Mouse (Mus musculus): ENCODE data around the gene Tbc1d2. TPM values are rescaled to one million over a fixed set of nuclear protein-coding genes. Genes with fewer than 3 reads are reported as not detected.
A peak's percentile ranks its signal among the peaks of the same experiment; 100 is the strongest.

The Tbc1d2 gene
- polyA plus RNA-seq, 1 experiment = 1.0 TPM

DNA sequence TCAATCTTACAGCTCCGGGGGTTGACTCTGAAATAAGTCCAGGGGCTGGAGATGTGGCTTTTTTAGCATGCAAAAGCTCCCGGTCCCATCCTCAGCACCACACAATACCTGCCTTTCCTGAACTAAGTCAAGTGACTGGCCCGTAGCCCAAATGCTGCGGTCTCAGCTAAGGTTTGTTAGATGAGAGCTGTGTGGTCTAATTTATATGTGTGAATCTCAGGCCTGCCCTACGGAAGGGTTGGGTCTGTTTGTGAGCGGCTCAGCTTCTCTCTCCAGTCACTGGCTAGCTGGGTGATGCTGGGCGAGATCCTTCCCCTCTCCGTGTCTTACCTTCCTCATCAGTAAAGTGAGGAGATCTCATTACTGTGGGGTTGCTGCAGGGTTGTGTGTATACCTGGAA, 81.8 kb downstream of the Tbc1d2 start:
- no peak for TF ChIP-seq POLR2A (IDR thresholded peaks at IDR 0.05; ENCODE audit: low read depth, low read length)
- no peak for TF ChIP-seq CTCF (IDR thresholded peaks at IDR 0.05; ENCODE audit: extremely low read depth, insufficient read depth, insufficient read length, insufficient replicate concordance)
- Histone ChIP-seq H3K27ac (ENCODE audit: insufficient read depth, low read length) (no peak overlapping the region), H3K36me3 (ENCODE audit: control insufficient read depth, insufficient read depth, low read length) (no peaks in the 10 kb centered on the region), H3K4me1 (ENCODE audit: control insufficient read depth, insufficient read depth, insufficient read length) (peaks cover 41% of the 10 kb centered on the region; the same call in 1 of the 2 replicates), H3K4me3 (ENCODE audit: extremely low read depth, insufficient read depth, insufficient read length) (no peak overlapping the region), H3K27me3 (ENCODE audit: control insufficient read depth, insufficient read depth, low read length) (no peaks in the 10 kb centered on the region)
- 88% methylated on average over 8 of the region's 8 CpGs for WGBS
- no peak for DNase-seq (ENCODE audit: low read depth in 1 of 2, low spot score in 2 of 2)

DNA sequence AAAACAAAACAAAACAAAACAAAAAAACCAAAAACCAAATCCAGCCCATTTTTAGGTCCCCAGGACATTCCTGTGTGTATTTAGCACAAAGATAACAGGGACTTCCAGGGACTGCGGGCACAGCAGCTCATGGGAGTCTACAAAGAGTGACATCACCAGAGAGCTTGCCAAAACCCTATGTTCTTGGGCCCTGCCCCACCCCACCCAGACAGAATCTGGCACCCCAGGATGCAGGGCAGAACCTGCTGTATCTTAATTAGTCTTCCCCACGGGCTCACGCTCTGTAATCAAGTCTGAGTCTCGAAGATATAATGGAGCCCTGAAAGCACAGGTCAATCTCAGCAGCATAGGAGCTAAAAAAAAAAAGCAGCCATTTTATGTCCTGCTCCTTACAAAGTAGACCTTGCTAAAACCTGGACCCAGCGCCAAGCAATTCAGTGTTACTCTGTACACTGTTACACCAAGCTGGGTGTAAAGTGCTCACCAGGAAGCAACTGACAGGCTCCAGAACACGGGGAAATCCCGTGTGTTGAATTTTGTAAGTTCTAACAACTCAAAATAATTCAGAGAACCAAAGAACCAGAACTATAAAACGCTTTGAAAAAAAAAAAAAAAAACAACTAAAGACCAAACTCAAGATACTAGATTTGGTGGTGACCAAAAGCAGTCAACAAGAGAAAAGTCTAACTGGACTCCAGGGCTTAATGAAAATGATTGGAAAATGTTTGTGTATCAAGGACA, 82.9 kb downstream of the Tbc1d2 start:
- Histone ChIP-seq H3K27ac (ENCODE audit: insufficient read depth, low read length) (0 out of 2 replicates have a peak overlapping the region, but pooled peaks have one; percentile 12), H3K4me3 (ENCODE audit: extremely low read depth, insufficient read depth, insufficient read length) (no peak overlapping the region), H3K36me3 (ENCODE audit: control insufficient read depth, insufficient read depth, low read length) (peaks cover 2% of the 10 kb centered on the region; the same call in 1 of the 2 replicates), H3K4me1 (ENCODE audit: control insufficient read depth, insufficient read depth, insufficient read length) (peaks cover 34% of the 10 kb centered on the region; the same call in 1 of the 2 replicates), H3K27me3 (ENCODE audit: control insufficient read depth, insufficient read depth, low read length) (no peaks in the 10 kb centered on the region)
- DNase-seq (ENCODE audit: low read depth in 1 of 2, low spot score in 2 of 2) = no peak
- TF ChIP-seq CTCF (IDR thresholded peaks at IDR 0.05; ENCODE audit: extremely low read depth, insufficient read depth, insufficient read length, insufficient replicate concordance) (no peak), POLR2A (IDR thresholded peaks at IDR 0.05; ENCODE audit: low read depth, low read length) (no peak)
- WGBS = 48% methylated on average over 8 of the region's 8 CpGs

DNA sequence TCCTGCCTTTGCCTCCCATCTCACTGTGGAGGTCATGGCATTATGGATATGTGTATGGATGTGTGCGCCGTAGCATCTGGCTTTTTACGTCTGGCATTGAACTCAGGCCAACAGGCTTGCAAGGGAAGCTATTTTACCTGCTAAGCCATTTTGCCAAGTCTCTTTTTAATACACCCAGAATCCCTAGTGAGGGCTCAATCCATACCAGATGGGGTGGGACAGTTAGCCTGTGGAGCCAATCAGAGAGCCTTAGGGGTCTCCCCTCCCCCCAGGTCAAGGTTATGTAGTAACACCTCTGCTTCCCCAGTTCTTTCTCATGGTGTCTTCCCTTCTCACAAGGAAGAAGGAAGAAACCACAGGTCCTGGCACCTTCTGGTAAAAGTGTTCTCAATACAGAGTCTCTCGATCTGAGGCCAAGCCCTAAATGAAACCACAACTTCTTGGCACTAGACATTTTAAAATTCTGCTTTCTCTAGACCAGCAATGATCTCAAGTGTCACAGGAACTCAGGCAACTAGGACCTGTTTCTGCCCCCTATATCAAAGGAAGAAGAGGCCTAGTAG, 84.5 kb downstream of the Tbc1d2 start:
- no peak for DNase-seq (ENCODE audit: low read depth in 1 of 2, low spot score in 2 of 2)
- TF ChIP-seq POLR2A (IDR thresholded peaks at IDR 0.05; ENCODE audit: low read depth, low read length) = no peak
- TF ChIP-seq CTCF (IDR thresholded peaks at IDR 0.05; ENCODE audit: extremely low read depth, insufficient read depth, insufficient read length, insufficient replicate concordance) = no peak
- 67% methylated on average over 4 of the region's 4 CpGs for WGBS
- Histone ChIP-seq H3K4me3 (ENCODE audit: extremely low read depth, insufficient read depth, insufficient read length) (no peak overlapping the region), H3K27ac (ENCODE audit: insufficient read depth, low read length) (peak overlapping the region; percentile 52), H3K36me3 (ENCODE audit: control insufficient read depth, insufficient read depth, low read length) (peaks cover 4% of the 10 kb centered on the region; the same call in 1 of the 2 replicates), H3K27me3 (ENCODE audit: control insufficient read depth, insufficient read depth, low read length) (no peaks in the 10 kb centered on the region), H3K4me1 (ENCODE audit: control insufficient read depth, insufficient read depth, insufficient read length) (peaks cover 34% of the 10 kb centered on the region; the same call in 1 of the 2 replicates)

DNA sequence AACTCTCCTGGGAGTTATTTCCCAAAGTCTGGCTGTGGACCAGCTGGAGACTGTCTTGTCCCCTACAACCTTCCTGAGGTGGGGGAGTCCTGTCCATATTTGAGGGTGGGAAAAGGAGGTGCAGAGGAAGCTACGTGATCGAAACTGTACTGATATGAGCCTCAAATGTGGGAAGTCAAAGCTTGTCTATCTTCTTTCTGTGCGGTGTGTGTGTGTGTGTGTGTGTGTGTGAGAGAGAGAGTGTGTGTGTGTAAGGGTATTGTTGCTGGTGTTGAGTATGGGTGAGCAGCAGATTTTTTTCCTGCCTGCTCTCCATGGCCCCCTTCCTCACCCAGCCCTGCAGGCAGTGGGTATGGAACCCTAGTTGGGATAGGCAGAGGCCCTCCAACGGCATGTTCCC, 85.8 kb downstream of the Tbc1d2 start:
- 46% methylated on average over 4 of the region's 4 CpGs for WGBS
- peaks cover 34% of the 10 kb centered on the region; the same call in 1 of the 2 replicates for H3K4me1 ChIP-seq (ENCODE audit: control insufficient read depth, insufficient read depth, insufficient read length)
- H3K27ac ChIP-seq (ENCODE audit: insufficient read depth, low read length) = 0 out of 2 replicates have a peak overlapping the region, but pooled peaks have one; percentile 9
- no peak overlapping the region for H3K4me3 ChIP-seq (ENCODE audit: extremely low read depth, insufficient read depth, insufficient read length)
- DNase-seq (ENCODE audit: low read depth in 1 of 2, low spot score in 2 of 2) = no peak
- H3K36me3 ChIP-seq (ENCODE audit: control insufficient read depth, insufficient read depth, low read length) = peaks cover 7% of the 10 kb centered on the region
- TF ChIP-seq CTCF (IDR thresholded peaks at IDR 0.05; ENCODE audit: extremely low read depth, insufficient read depth, insufficient read length, insufficient replicate concordance) (no peak), POLR2A (IDR thresholded peaks at IDR 0.05; ENCODE audit: low read depth, low read length) (no peak)
- H3K27me3 ChIP-seq (ENCODE audit: control insufficient read depth, insufficient read depth, low read length) = no peaks in the 10 kb centered on the region

DNA sequence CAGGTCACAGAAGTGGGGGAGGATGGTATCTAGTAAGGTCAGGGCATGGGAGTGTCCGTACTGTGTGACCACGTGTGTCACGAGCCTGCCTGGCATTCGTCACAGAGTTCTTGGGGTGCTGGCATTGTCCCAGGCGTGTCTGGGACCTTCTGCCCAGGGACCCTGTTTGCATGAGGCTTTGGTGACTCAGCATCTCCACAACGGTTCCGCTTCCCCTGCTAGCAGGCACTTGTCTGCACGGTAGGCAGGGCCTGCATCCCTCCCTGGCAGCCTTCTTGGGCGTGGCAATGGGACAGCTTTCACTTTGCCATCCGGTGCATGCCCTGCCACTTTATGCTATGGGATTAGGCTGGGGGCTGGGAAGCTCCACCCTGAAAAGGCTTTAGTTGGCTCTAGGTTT, 86.2 kb downstream of the Tbc1d2 start:
- no peak for TF ChIP-seq CTCF (IDR thresholded peaks at IDR 0.05; ENCODE audit: extremely low read depth, insufficient read depth, insufficient read length, insufficient replicate concordance)
- no peak for TF ChIP-seq POLR2A (IDR thresholded peaks at IDR 0.05; ENCODE audit: low read depth, low read length)
- no peak overlapping the region for H3K4me3 ChIP-seq (ENCODE audit: extremely low read depth, insufficient read depth, insufficient read length)
- H3K27me3 ChIP-seq (ENCODE audit: control insufficient read depth, insufficient read depth, low read length) = no peaks in the 10 kb centered on the region
- peak; percentile 17 to 42 for DNase-seq (ENCODE audit: low read depth in 1 of 2, low spot score in 2 of 2)
- 19% methylated on average over 10 of the region's 10 CpGs for WGBS
- peaks cover 7% of the 10 kb centered on the region for H3K36me3 ChIP-seq (ENCODE audit: control insufficient read depth, insufficient read depth, low read length)
- H3K4me1 ChIP-seq (ENCODE audit: control insufficient read depth, insufficient read depth, insufficient read length) = peaks cover 36% of the 10 kb centered on the region; the same call in 1 of the 2 replicates
- 0 out of 2 replicates have a peak overlapping the region, but pooled peaks have one; percentile 9 for H3K27ac ChIP-seq (ENCODE audit: insufficient read depth, low read length)

DNA sequence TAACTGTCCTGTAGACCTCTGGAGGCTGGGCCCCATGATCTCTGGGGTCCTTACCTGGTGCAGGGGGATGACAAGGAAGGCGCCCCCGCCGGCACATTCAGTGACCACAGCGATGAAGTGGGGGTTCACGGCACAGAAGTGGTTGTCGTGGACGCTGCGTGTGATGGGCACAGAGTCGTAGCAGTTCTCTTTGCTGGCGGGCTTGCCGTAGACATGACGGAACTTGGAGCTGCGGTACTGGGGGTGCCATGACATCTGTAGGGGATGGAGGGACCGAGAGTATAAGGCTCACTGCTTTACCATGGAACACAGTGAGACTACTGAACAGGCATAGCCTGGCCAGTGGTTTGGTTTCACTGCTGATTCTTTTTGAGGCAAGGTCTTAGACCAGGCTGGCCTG, 87.2 kb downstream of the Tbc1d2 start:
- Histone ChIP-seq H3K36me3 (ENCODE audit: control insufficient read depth, insufficient read depth, low read length) (peaks cover 7% of the 10 kb centered on the region), H3K27ac (ENCODE audit: insufficient read depth, low read length) (no peak overlapping the region), H3K27me3 (ENCODE audit: control insufficient read depth, insufficient read depth, low read length) (no peaks in the 10 kb centered on the region), H3K4me1 (ENCODE audit: control insufficient read depth, insufficient read depth, insufficient read length) (peaks cover 43% of the 10 kb centered on the region; the same call in 1 of the 2 replicates), H3K4me3 (ENCODE audit: extremely low read depth, insufficient read depth, insufficient read length) (no peak overlapping the region)
- DNase-seq (ENCODE audit: low read depth in 1 of 2, low spot score in 2 of 2) = no peak
- TF ChIP-seq CTCF (IDR thresholded peaks at IDR 0.05; ENCODE audit: extremely low read depth, insufficient read depth, insufficient read length, insufficient replicate concordance) = no peak
- TF ChIP-seq POLR2A (IDR thresholded peaks at IDR 0.05; ENCODE audit: low read depth, low read length) = no peak
- 97% methylated on average over 14 of the region's 14 CpGs for WGBS

Data from spleen, adult 2 months (tissue).